Mouse (Mus musculus) MEL (cell line): ENCODE measurements around the gene Axin2. TPM values are rescaled to one million over a fixed set of nuclear protein-coding genes. Genes with fewer than 3 reads are reported as not detected.

Experiments
- DNase-seq: peaks from one replicate; pipeline ENCODE4 v3.0.0; 2011; ENCODE audit warnings: low read depth, low spot score
- H3K27ac ChIP-seq: 2 replicates; pipeline ENCODE4 v1.5.1; 2012; ENCODE audit warnings: low read depth, mild to moderate bottlenecking, control low read depth, low read length, moderate library complexity; ENCODE audit not compliant: control insufficient read depth
- H3K27me3 ChIP-seq, 2 experiments: fragments of 150-350 bp in 1 of 2; sonication (generic) in 1 of 2; 2 replicates each; pipeline ENCODE4 v1.6.1; 2012; ENCODE audit warnings: low read length in 2 of 2, mild to moderate bottlenecking in 2 of 2, improper control_type of control experiment in 1 of 2, moderate library complexity in 1 of 2; ENCODE audit not compliant: insufficient read depth in 2 of 2, control insufficient read depth in 1 of 2
- H3K36me3 ChIP-seq, 2 experiments: 2 replicates each; pipeline ENCODE4 v1.6.1; 2012 to 2014; ENCODE audit warnings: low read length in 2 of 2, improper control_type of control experiment in 1 of 2, inconsistent platforms in 1 of 2, mild to moderate bottlenecking in 1 of 2; ENCODE audit not compliant: insufficient read depth in 2 of 2, control insufficient read depth in 1 of 2
- H3K4me1 ChIP-seq, 2 experiments: fragments of 150-350 bp in 1 of 2; sonication (generic) in 1 of 2; 2 replicates each; pipeline ENCODE4 v1.6.1; 2012; ENCODE audit warnings: low read length in 2 of 2, improper control_type of control experiment in 1 of 2, mild to moderate bottlenecking in 1 of 2; ENCODE audit not compliant: insufficient read depth in 2 of 2, control insufficient read depth in 1 of 2
- H3K4me3 ChIP-seq, 2 experiments: fragments of 150-350 bp in 1 of 2; sonication (generic) in 1 of 2; 2 replicates each; pipeline ENCODE4 v1.5.1; 2012; ENCODE audit warnings: low read depth in 2 of 2, low read length in 2 of 2, mild to moderate bottlenecking in 2 of 2, moderate library complexity in 2 of 2, control low read depth in 1 of 2, improper control_type of control experiment in 1 of 2; ENCODE audit not compliant: control insufficient read depth in 1 of 2, insufficient read depth in 1 of 2
- H3K79me2 ChIP-seq: 2 replicates; pipeline ENCODE4 v1.6.1; 2012; ENCODE audit warnings: mild to moderate bottlenecking, low read length, moderate library complexity; ENCODE audit not compliant: control insufficient read depth, poor library complexity, insufficient read depth
- H3K9ac ChIP-seq: 2 replicates; pipeline ENCODE4 v1.6.1; 2012; ENCODE audit warnings: low read depth, mild to moderate bottlenecking, control low read depth, low read length, moderate library complexity; ENCODE audit not compliant: control insufficient read depth, poor library complexity, severe bottlenecking
- H3K9me3 ChIP-seq: fragments of 150-350 bp; sonication (generic); replicated peaks from 2 replicates; pipeline ENCODE4 v1.6.1; 2012; ENCODE audit warnings: mild to moderate bottlenecking, low read length, improper control_type of control experiment, moderate library complexity; ENCODE audit not compliant: insufficient read depth
- BHLHE40 ChIP-seq: IDR thresholded peaks from 2 replicates; pipeline ENCODE4 v1.6.1; 2012; ENCODE audit warnings: low read depth, mild to moderate bottlenecking, inconsistent platforms, low read length, improper control_type of control experiment, borderline replicate concordance
- CHD1 ChIP-seq: IDR thresholded peaks from 2 replicates; pipeline ENCODE4 v1.6.1; 2012; ENCODE audit warnings: low read depth, mild to moderate bottlenecking, inconsistent platforms, low read length, improper control_type of control experiment
- CHD2 ChIP-seq: IDR thresholded peaks from 2 replicates; pipeline ENCODE4 v1.6.1; 2011; ENCODE audit warnings: low read length, improper control_type of control experiment
- CTCF ChIP-seq, 3 experiments: IDR thresholded peaks in 2 of 3; conservative IDR thresholded peaks in 1 of 3; 2 replicates each; pipeline ENCODE4 v1.5.1; 2011 to 2012; ENCODE audit warnings: low read length in 3 of 3, low read depth in 2 of 3, mild to moderate bottlenecking in 2 of 3, improper control_type of control experiment in 1 of 3, inconsistent platforms in 1 of 3, mixed read lengths in 1 of 3, moderate library complexity in 1 of 3; ENCODE audit not compliant: control insufficient read depth in 1 of 3, insufficient read depth in 1 of 3, poor library complexity in 1 of 3, severe bottlenecking in 1 of 3
- ELF1 ChIP-seq: IDR thresholded peaks from 2 replicates; pipeline ENCODE4 v1.6.1; 2014; ENCODE audit warnings: low read depth, mild to moderate bottlenecking, inconsistent platforms, low read length, improper control_type of control experiment, moderate library complexity
- EP300 ChIP-seq, 2 experiments: IDR thresholded peaks; 2 replicates each; pipeline ENCODE4 v1.6.1; 2011; ENCODE audit warnings: improper control_type of control experiment in 2 of 2, low read length in 2 of 2, low read depth in 1 of 2, mild to moderate bottlenecking in 1 of 2
- GATA1 ChIP-seq: IDR thresholded peaks from 2 replicates; pipeline ENCODE4 v1.6.1; 2011; ENCODE audit warnings: low read depth, low read length, improper control_type of control experiment
- HCFC1 ChIP-seq: IDR thresholded peaks from 2 replicates; pipeline ENCODE4 v1.6.1; 2012; ENCODE audit warnings: low read depth, mild to moderate bottlenecking, inconsistent platforms, low read length, improper control_type of control experiment, moderate library complexity
- JUND ChIP-seq: IDR thresholded peaks from 2 replicates; pipeline ENCODE4 v1.6.1; 2011; ENCODE audit warnings: low read depth, mild to moderate bottlenecking, improper control_type of control experiment, low read length
- KAT2A ChIP-seq: conservative IDR thresholded peaks from 2 replicates; pipeline ENCODE4 v1.6.1; 2012; ENCODE audit warnings: low read depth, low read length, improper control_type of control experiment, inconsistent platforms
- MAZ ChIP-seq: IDR thresholded peaks from 2 replicates; pipeline ENCODE4 v1.6.1; 2012; ENCODE audit warnings: low read depth, mild to moderate bottlenecking, inconsistent platforms, low read length, improper control_type of control experiment
- MXI1 ChIP-seq: IDR thresholded peaks from 2 replicates; pipeline ENCODE4 v1.6.1; 2011; ENCODE audit warnings: mild to moderate bottlenecking, low read depth, low read length, improper control_type of control experiment
- MYB ChIP-seq: IDR thresholded peaks from 2 replicates; pipeline ENCODE4 v1.6.1; 2011; ENCODE audit warnings: mild to moderate bottlenecking, low read depth, low read length, improper control_type of control experiment
- NELFE ChIP-seq: IDR thresholded peaks from 2 replicates; pipeline ENCODE4 v1.6.1; 2011; ENCODE audit warnings: low read depth, low read length, improper control_type of control experiment
- POLR2A ChIP-seq, 2 experiments: IDR thresholded peaks; 2 replicates each; pipeline ENCODE4 v1.6.1; 2011 to 2012; ENCODE audit warnings: low read length in 2 of 2, mild to moderate bottlenecking in 2 of 2, control low read depth in 1 of 2, improper control_type of control experiment in 1 of 2, low read depth in 1 of 2, moderate library complexity in 1 of 2; ENCODE audit not compliant: control insufficient read depth in 1 of 2, insufficient read depth in 1 of 2, poor library complexity in 1 of 2
- POLR2AphosphoS2 ChIP-seq: IDR thresholded peaks from 2 replicates; pipeline ENCODE4 v1.6.1; 2011; ENCODE audit warnings: low read length, improper control_type of control experiment
- RCOR1 ChIP-seq: IDR thresholded peaks from 2 replicates; pipeline ENCODE4 v1.6.1; 2012; ENCODE audit warnings: low read depth, mild to moderate bottlenecking, inconsistent platforms, low read length, improper control_type of control experiment
- TBP ChIP-seq: IDR thresholded peaks from 2 replicates; pipeline ENCODE4 v1.8.0; 2011; ENCODE audit warnings: low read depth, low read length, improper control_type of control experiment
- USF2 ChIP-seq, 2 experiments: IDR thresholded peaks; 2 replicates each; pipeline ENCODE4 v1.6.1; 2011 to 2012; ENCODE audit warnings: improper control_type of control experiment in 2 of 2, low read length in 2 of 2, borderline replicate concordance in 1 of 2, inconsistent platforms in 1 of 2, low read depth in 1 of 2, mild to moderate bottlenecking in 1 of 2; ENCODE audit not compliant: insufficient read depth in 1 of 2
- ZC3H11A ChIP-seq: IDR thresholded peaks from 2 replicates; pipeline ENCODE4 v1.6.1; 2012; ENCODE audit warnings: low read depth, mild to moderate bottlenecking, inconsistent platforms, low read length, improper control_type of control experiment
- ZKSCAN1 ChIP-seq: IDR thresholded peaks from 2 replicates; pipeline ENCODE4 v1.6.1; 2012; ENCODE audit warnings: low read depth, mild to moderate bottlenecking, inconsistent platforms, low read length, improper control_type of control experiment, moderate library complexity
- ZMIZ1 ChIP-seq: IDR thresholded peaks from 2 replicates; pipeline ENCODE4 v1.6.1; 2012; ENCODE audit warnings: low read depth, mild to moderate bottlenecking, inconsistent platforms, low read length, improper control_type of control experiment, moderate library complexity
- polyA plus RNA-seq, 2 experiments: library from polyadenylated mRNA; stranded (reverse) in 1 of 2; unstranded in 1 of 2; fragments of >175 nt in 1 of 2; fragments of >200 nt in 1 of 2; gene quantifications; 2 replicates each; pipeline versions ENCODE4 v1.2.1 to v1.2.4; 2012; ENCODE audit warnings: low replicate concordance in 2 of 2, low read depth in 1 of 2; ENCODE audit not compliant: insufficient read length in 2 of 2, insufficient read depth in 1 of 2, missing spikeins in 1 of 2
- total RNA-seq: library from RNA; depleted of rRNA; stranded (reverse); fragments of 300-350 nt; gene quantifications from 2 replicates; pipeline ENCODE4 v1.2.3, GENCODE M21; 2012

Gene Axin2
- total and polyA plus RNA-seq, 3 experiments, result not detected

- H3K9me3 ChIP-seq, result no peaks in the 10 kb centered on the region
- no peak for TF ChIP-seq KAT2A
- TF ChIP-seq EP300 (IDR thresholded peaks at IDR 0.05; ENCODE audit: low read depth in 1 of 2, low read length in 2 of 2), result no peak
- TF ChIP-seq BHLHE40, result no peak
- TF ChIP-seq ELF1, result no peak
- no peak for TF ChIP-seq HCFC1
- no peak for TF ChIP-seq MYB
- TF ChIP-seq POLR2A (IDR thresholded peaks at IDR 0.05; ENCODE audit: control insufficient read depth in 1 of 2, insufficient read depth in 1 of 2, low read depth in 1 of 2, low read length in 2 of 2, poor library complexity in 1 of 2), result no peak
- DNase-seq, result no peak
- H3K4me1 ChIP-seq, result no peaks in the 10 kb centered on the region
- no peaks in the 10 kb centered on the region for H3K27me3 ChIP-seq
- H3K79me2 ChIP-seq, result no peaks in the 10 kb centered on the region
- no peak overlapping the region for H3K4me3 ChIP-seq
- no peak overlapping the region for H3K9ac ChIP-seq
- no peaks in the 10 kb centered on the region for H3K36me3 ChIP-seq
- no peak overlapping the region for H3K27ac ChIP-seq
Measured at GRCm38 (mm10) chr11:108928096-108928495, 7.9 kb downstream of the Axin2 start.

- Histone ChIP-seq H3K27ac (no peak overlapping the region), H3K27me3 (no peaks in the 10 kb centered on the region), H3K4me1 (no peaks in the 10 kb centered on the region), H3K9ac (no peak overlapping the region), H3K36me3 (no peaks in the 10 kb centered on the region), H3K9me3 (no peaks in the 10 kb centered on the region), H3K79me2 (no peaks in the 10 kb centered on the region), H3K4me3 (no peak overlapping the region)
- TF ChIP-seq NELFE (no peak), EP300 (IDR thresholded peaks at IDR 0.05; ENCODE audit: low read depth in 1 of 2, low read length in 2 of 2) (no peak), KAT2A (no peak), JUND (no peak), MYB (no peak), POLR2A (IDR thresholded peaks at IDR 0.05; ENCODE audit: control insufficient read depth in 1 of 2, insufficient read depth in 1 of 2, low read depth in 1 of 2, low read length in 2 of 2, poor library complexity in 1 of 2) (no peak), USF2 (IDR thresholded peaks at IDR 0.05; ENCODE audit: borderline replicate concordance in 1 of 2, insufficient read depth in 1 of 2, low read depth in 1 of 2, low read length in 2 of 2) (no peak)
- no peak for DNase-seq
Measured at GRCm38 (mm10) chr11:108928752-108929151, 8.6 kb downstream of the Axin2 start.

- H3K27me3 ChIP-seq, result no peaks in the 10 kb centered on the region
- no peak overlapping the region for H3K4me3 ChIP-seq
- H3K27ac ChIP-seq, result no peak overlapping the region
- no peaks in the 10 kb centered on the region for H3K9me3 ChIP-seq
- no peaks in the 10 kb centered on the region for H3K36me3 ChIP-seq
- no peaks in the 10 kb centered on the region for H3K4me1 ChIP-seq
- DNase-seq, result no peak
- no peaks in the 10 kb centered on the region for H3K79me2 ChIP-seq
- TF ChIP-seq RCOR1 (no peak), ZC3H11A (no peak), ZMIZ1 (no peak), ZKSCAN1 (no peak), GATA1 (no peak), NELFE (no peak), JUND (no peak), MAZ (no peak), CTCF (IDR thresholded peaks at IDR 0.05 in 2 of 3, conservative IDR thresholded peaks at IDR 0.05 in 1 of 3; ENCODE audit: control insufficient read depth in 1 of 3, insufficient read depth in 1 of 3, low read depth in 2 of 3, low read length in 3 of 3, poor library complexity in 1 of 3, severe bottlenecking in 1 of 3) (no peak), CHD2 (no peak), CHD1 (no peak), MXI1 (no peak), TBP (no peak), POLR2AphosphoS2 (no peak), EP300 (IDR thresholded peaks at IDR 0.05; ENCODE audit: low read depth in 1 of 2, low read length in 2 of 2) (no peak)
- H3K9ac ChIP-seq, result no peak overlapping the region
Measured at GRCm38 (mm10) chr11:108929176-108929575, 9.0 kb downstream of the Axin2 start.
